Mouse (Mus musculus): ENCODE measurements around the gene Bach2.

DNA sequence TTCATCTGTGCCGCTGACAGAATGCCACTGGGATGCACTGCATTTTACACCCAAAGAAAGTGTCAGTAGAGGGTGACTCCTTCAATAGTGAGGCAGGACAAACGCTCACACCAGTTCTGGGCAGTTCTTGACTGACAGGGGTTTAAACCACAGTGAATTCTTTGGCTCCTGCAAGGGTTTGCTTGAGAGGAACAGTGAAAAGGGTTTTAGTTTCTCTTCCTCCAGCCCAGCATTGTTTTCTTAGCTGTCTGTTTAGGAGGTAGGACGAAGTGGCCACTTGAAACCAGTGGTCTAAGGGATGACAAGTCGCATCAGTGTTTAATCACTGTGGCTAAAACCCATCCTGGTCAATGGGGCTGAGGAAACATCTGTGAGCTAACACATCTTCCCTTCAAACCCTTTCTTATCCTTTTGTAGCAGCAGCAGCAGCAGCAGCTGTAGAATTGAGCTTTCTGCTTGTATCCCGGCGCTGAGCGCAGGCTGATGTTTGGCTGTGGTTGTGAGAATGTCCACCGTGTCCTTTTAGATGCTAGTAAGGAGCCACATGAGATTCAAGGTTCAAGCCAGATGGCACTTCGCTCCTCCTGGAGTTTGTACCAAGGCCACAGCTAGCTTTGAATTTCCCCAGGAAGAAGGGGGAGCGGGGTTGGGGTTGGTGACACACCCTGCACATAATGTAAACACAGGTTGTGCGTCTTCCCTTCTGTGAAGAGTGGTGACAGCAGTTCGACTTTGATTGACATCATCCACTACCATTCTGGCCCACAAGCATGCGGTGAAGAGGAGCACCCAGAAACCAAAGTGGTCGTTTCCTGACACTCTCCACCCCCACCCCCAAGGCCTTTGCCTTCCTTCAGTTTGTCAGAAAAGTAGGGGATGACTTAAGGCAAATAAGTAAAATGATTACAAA lies 104.9 kb downstream of the Bach2 start:
- TF ChIP-seq CTCF (IDR thresholded peaks at IDR 0.05; ENCODE audit: control insufficient read depth, insufficient read depth, insufficient read length) (no peak), MYOG (IDR thresholded peaks at IDR 0.05; ENCODE audit: control insufficient read depth, extremely low read depth, insufficient read length) (no peak), USF1 (IDR thresholded peaks at IDR 0.05; ENCODE audit: low read depth) (no peak), MAX (IDR thresholded peaks at IDR 0.05) (no peak), CEBPB (IDR thresholded peaks at IDR 0.05; ENCODE audit: low read depth) (no peak), FOSL1 (IDR thresholded peaks at IDR 0.05; ENCODE audit: insufficient read depth, low read length, poor library complexity, severe bottlenecking) (no peak)

Data from C2C12 (cell line).